Mouse (Mus musculus) midbrain, postnatal 0 days (tissue): ENCODE results near the gene Cpeb2. TPM values are rescaled to one million over a fixed set of nuclear protein-coding genes. Genes with fewer than 3 reads are reported as not detected.
A peak's percentile ranks its signal among the peaks of the same experiment; 100 is the strongest.

Experiments used
- ATAC-seq: fragments of 200-750 bp; cut with Nextera tagmentation; 2 replicates; pipeline ENCODE4 v1.8.0; 2017; ENCODE audit warnings: moderate number of reproducible peaks, mild to moderate bottlenecking, moderate TSS enrichment, moderate library complexity; ENCODE audit not compliant: low FRiP score
- DNase-seq: peaks from one replicate; pipeline ENCODE4 v3.0.0-alpha.2; 2015; ENCODE audit warnings: low spot score
- H3K27ac ChIP-seq: fragments of 300-500 bp; sonication (generic); 2 replicates; pipeline ENCODE4 v1.5.1; 2014; ENCODE audit warnings: low read depth, mild to moderate bottlenecking, low read length, mixed read lengths
- H3K27me3 ChIP-seq: fragments of 300-500 bp; sonication (generic); 2 replicates; pipeline ENCODE4 v1.6.1; 2014; ENCODE audit warnings: low read length, control low read depth, mixed read lengths; ENCODE audit not compliant: insufficient read depth
- H3K36me3 ChIP-seq: fragments of 300-500 bp; sonication (generic); 2 replicates; pipeline ENCODE4 v1.6.1; 2014; ENCODE audit warnings: low read length, control low read depth, mixed read lengths; ENCODE audit not compliant: insufficient read depth
- H3K4me1 ChIP-seq: fragments of 300-500 bp; sonication (generic); 2 replicates; pipeline ENCODE4 v1.6.1; 2014; ENCODE audit warnings: mild to moderate bottlenecking, control low read depth, antibody characterized with exemption, low read length, mixed read lengths; ENCODE audit not compliant: insufficient read depth
- H3K4me2 ChIP-seq: fragments of 300-500 bp; sonication (generic); 2 replicates; pipeline ENCODE4 v1.6.1; 2014; ENCODE audit warnings: low read depth, mild to moderate bottlenecking, low read length, mixed read lengths; ENCODE audit not compliant: poor library complexity, severe bottlenecking
- H3K4me3 ChIP-seq: fragments of 300-500 bp; sonication (generic); 2 replicates; pipeline ENCODE4 v1.5.1; 2014; ENCODE audit warnings: low read depth, mild to moderate bottlenecking, low read length, moderate library complexity
- H3K9ac ChIP-seq: fragments of 300-500 bp; sonication (generic); replicated peaks from 2 replicates; pipeline ENCODE4 v1.6.1; 2014; ENCODE audit warnings: mild to moderate bottlenecking, low read length, moderate library complexity, mixed read lengths; ENCODE audit not compliant: poor library complexity, severe bottlenecking
- H3K9me3 ChIP-seq: fragments of 300-500 bp; sonication (generic); 2 replicates; pipeline ENCODE4 v1.6.1; 2016; ENCODE audit warnings: low read length, control low read depth
- CTCF ChIP-seq: IDR thresholded peaks from 2 replicates; pipeline ENCODE4 v1.5.1; 2016; ENCODE audit warnings: antibody characterized with exemption, mild to moderate bottlenecking
- WGBS: fragments of 180-500 bp; shearing (Covaris S2); extraction: QIAGEN DNeasy Blood & Tissue Kit; methylation state at CpG from one replicate; pipeline ENCODE4 v1.1.7; 2014; 5-methylcytosine and 5-hydroxymethylcytosine counted together
- polyA plus RNA-seq: library from polyadenylated mRNA; unstranded; fragments of >200 nt; fragmentation: Nextera tagmentation; extraction: Ambion mirVana; gene quantifications from 2 replicates; pipeline ENCODE4 v1.2.1, GENCODE M21; 2015
- total RNA-seq: library from RNA; depleted of rRNA; stranded (reverse); fragments of >200 nt; gene quantifications from 2 replicates; pipeline ENCODE4 v1.2.3, GENCODE M21; 2014

Cpeb2 gene
- total and polyA plus RNA-seq, 2 experiments from 2014 or later, result 15.3 to 29.5 TPM

GRCm38 (mm10) chr5:43293136-43293535 is 60.2 kb downstream of the Cpeb2 start:
- no peak for DNase-seq
- Histone ChIP-seq H3K36me3 (peaks cover 8% of the 10 kb centered on the region; the same call in 1 of the 2 replicates), H3K4me1 (no peaks in the 10 kb centered on the region), H3K9me3 (no peaks in the 10 kb centered on the region), H3K9ac (no peak overlapping the region), H3K27me3 (no peaks in the 10 kb centered on the region), H3K4me3 (no peak overlapping the region), H3K27ac (no peak overlapping the region), H3K4me2 (no peak overlapping the region)
- no peak for TF ChIP-seq CTCF
- 90% methylated on average over 4 of the region's 4 CpGs for WGBS
- ATAC-seq, result no peak

- WGBS, result 85% methylated on average over 7 of the region's 7 CpGs
- Histone ChIP-seq H3K9me3 (no peaks in the 10 kb centered on the region), H3K36me3 (no peaks in the 10 kb centered on the region; the same call in 1 of the 2 replicates), H3K4me3 (no peak overlapping the region), H3K4me1 (no peaks in the 10 kb centered on the region), H3K27me3 (no peaks in the 10 kb centered on the region), H3K9ac (no peak overlapping the region), H3K4me2 (no peak overlapping the region), H3K27ac (no peak overlapping the region)
- DNase-seq (peak; percentile 47), ATAC-seq (no peak)
- TF ChIP-seq CTCF, result no peak
Measured at GRCm38 (mm10) chr5:43297459-43297858, 64.5 kb downstream of the Cpeb2 start.

- no peak for TF ChIP-seq CTCF
- Histone ChIP-seq H3K4me1 (no peaks in the 10 kb centered on the region), H3K27ac (no peak overlapping the region), H3K36me3 (no peaks in the 10 kb centered on the region), H3K27me3 (no peaks in the 10 kb centered on the region), H3K4me2 (no peak overlapping the region), H3K9me3 (no peaks in the 10 kb centered on the region), H3K4me3 (no peak overlapping the region), H3K9ac (no peak overlapping the region)
- DNase-seq, result no peak
- WGBS, result 81% methylated on average over 2 of the region's 2 CpGs
- no peak for ATAC-seq
Measured at GRCm38 (mm10) chr5:43298975-43299374, 66.0 kb downstream of the Cpeb2 start.

GRCm38 (mm10) chr5:43300076-43300475 is 67.1 kb downstream of the Cpeb2 start:
- Histone ChIP-seq H3K4me3 (no peak overlapping the region), H3K27ac (no peak overlapping the region), H3K4me1 (no peaks in the 10 kb centered on the region), H3K36me3 (no peaks in the 10 kb centered on the region), H3K9ac (no peak overlapping the region), H3K4me2 (no peak overlapping the region), H3K27me3 (no peaks in the 10 kb centered on the region), H3K9me3 (no peaks in the 10 kb centered on the region)
- no peak for DNase-seq
- TF ChIP-seq CTCF, result no peak
- ATAC-seq, result no peak
- WGBS, result 96% methylated on average over 5 of the region's 5 CpGs

- 63% methylated on average over 3 of the region's 3 CpGs for WGBS
- DNase-seq (no peak), ATAC-seq (no peak)
- Histone ChIP-seq H3K4me2 (no peak overlapping the region), H3K9ac (no peak overlapping the region), H3K36me3 (no peaks in the 10 kb centered on the region), H3K4me1 (no peaks in the 10 kb centered on the region), H3K4me3 (no peak overlapping the region), H3K27ac (no peak overlapping the region), H3K27me3 (no peaks in the 10 kb centered on the region), H3K9me3 (no peaks in the 10 kb centered on the region)
- TF ChIP-seq CTCF, result no peak
Measured at GRCm38 (mm10) chr5:43300979-43301378, 68.0 kb downstream of the Cpeb2 start.

- H3K4me3 ChIP-seq, result no peak overlapping the region
- no peak for ATAC-seq
- no peak overlapping the region for H3K27ac ChIP-seq
Measured at GRCm38 (mm10) chr5:43303504-43303903, 70.5 kb downstream of the Cpeb2 start.

More at GRCm38 (mm10) chr5:43303504-43303903, 70.5 kb downstream of the Cpeb2 start:
- no peak for TF ChIP-seq CTCF
- no peaks in the 10 kb centered on the region for H3K4me1 ChIP-seq
- H3K4me2 ChIP-seq, result no peak overlapping the region
- no peaks in the 10 kb centered on the region for H3K27me3 ChIP-seq
- 57% methylated on average over 1 of the region's 1 CpGs for WGBS
- no peak for DNase-seq
- no peaks in the 10 kb centered on the region for H3K9me3 ChIP-seq
- no peak overlapping the region for H3K9ac ChIP-seq
- no peaks in the 10 kb centered on the region for H3K36me3 ChIP-seq
